Mouse (Mus musculus): ENCODE results near the gene Car10. TPM values are rescaled to one million over a fixed set of nuclear protein-coding genes. Genes with fewer than 3 reads are reported as not detected.

Gene Car10
- polyA plus RNA-seq, 1 experiment from 2014 or later = 2.0 TPM

GRCm38 (mm10) chr11:93471573-93472179 is 373.8 kb downstream of the Car10 start:
- DNase-seq (ENCODE audit: low spot score) = peak; percentile 84
- H3K4me2 ChIP-seq (ENCODE audit: low read depth, low read length) = peak overlapping the region; percentile 29
- H3K9me3 ChIP-seq (ENCODE audit: control insufficient read depth, low read length) = no peaks in the 10 kb centered on the region

GRCm38 (mm10) chr11:93484661-93485060 is 386.8 kb downstream of the Car10 start:
- H3K4me1 ChIP-seq (ENCODE audit: control insufficient read depth, insufficient read depth, low read length) = no peaks in the 10 kb centered on the region
- no peak overlapping the region for H3K4me3 ChIP-seq (ENCODE audit: low read depth, low read length)
- H3K27me3 ChIP-seq (replicated peaks; ENCODE audit: control insufficient read depth, insufficient read depth, low read length) = no peaks in the 10 kb centered on the region
- H3K36me3 ChIP-seq (ENCODE audit: control insufficient read depth, insufficient read depth, low read length) = no peaks in the 10 kb centered on the region
- DNase-seq (ENCODE audit: low spot score) (no peak), ATAC-seq (ENCODE audit: low read depth) (no peak)
- WGBS = 82% methylated on average over 4 of the region's 4 CpGs
- no peak overlapping the region for H3K9ac ChIP-seq (ENCODE audit: low read depth, low read length)
- H3K4me2 ChIP-seq (ENCODE audit: low read depth, low read length) = no peak overlapping the region
- no peak overlapping the region for H3K27ac ChIP-seq (replicated peaks; ENCODE audit: low read depth, low read length)
- H3K9me3 ChIP-seq (ENCODE audit: control insufficient read depth, low read length) = no peaks in the 10 kb centered on the region

More at GRCm38 (mm10) chr11:93471573-93472179, 373.8 kb downstream of the Car10 start:
- Histone ChIP-seq H3K27me3 (replicated peaks; ENCODE audit: control insufficient read depth, insufficient read depth, low read length) (no peaks in the 10 kb centered on the region), H3K4me3 (ENCODE audit: low read depth, low read length) (no peak overlapping the region), H3K27ac (replicated peaks; ENCODE audit: low read depth, low read length) (no peak overlapping the region), H3K9ac (ENCODE audit: low read depth, low read length) (no peak overlapping the region), H3K4me1 (ENCODE audit: control insufficient read depth, insufficient read depth, low read length) (no peaks in the 10 kb centered on the region), H3K36me3 (ENCODE audit: control insufficient read depth, insufficient read depth, low read length) (no peaks in the 10 kb centered on the region)
- 33% methylated on average over 10 of the region's 10 CpGs for WGBS
- ATAC-seq (ENCODE audit: low read depth) = peak; percentile 53

- no peak overlapping the region for H3K9ac ChIP-seq (ENCODE audit: low read depth, low read length)
- WGBS = 89% methylated on average over 1 of the region's 1 CpGs
- H3K36me3 ChIP-seq (ENCODE audit: control insufficient read depth, insufficient read depth, low read length) = no peaks in the 10 kb centered on the region
- no peak for ATAC-seq (ENCODE audit: low read depth)
- no peak overlapping the region for H3K4me2 ChIP-seq (ENCODE audit: low read depth, low read length)
- no peak overlapping the region for H3K4me3 ChIP-seq (ENCODE audit: low read depth, low read length)
- no peaks in the 10 kb centered on the region for H3K9me3 ChIP-seq (ENCODE audit: control insufficient read depth, low read length)
- no peaks in the 10 kb centered on the region for H3K27me3 ChIP-seq (replicated peaks; ENCODE audit: control insufficient read depth, insufficient read depth, low read length)
- H3K27ac ChIP-seq (replicated peaks; ENCODE audit: low read depth, low read length) = no peak overlapping the region
- no peaks in the 10 kb centered on the region for H3K4me1 ChIP-seq (ENCODE audit: control insufficient read depth, insufficient read depth, low read length)
- no peak for DNase-seq (ENCODE audit: low spot score)
These were observed 389.2 kb downstream of the Car10 start for GRCm38 (mm10) chr11:93487021-93487420.

DNA sequence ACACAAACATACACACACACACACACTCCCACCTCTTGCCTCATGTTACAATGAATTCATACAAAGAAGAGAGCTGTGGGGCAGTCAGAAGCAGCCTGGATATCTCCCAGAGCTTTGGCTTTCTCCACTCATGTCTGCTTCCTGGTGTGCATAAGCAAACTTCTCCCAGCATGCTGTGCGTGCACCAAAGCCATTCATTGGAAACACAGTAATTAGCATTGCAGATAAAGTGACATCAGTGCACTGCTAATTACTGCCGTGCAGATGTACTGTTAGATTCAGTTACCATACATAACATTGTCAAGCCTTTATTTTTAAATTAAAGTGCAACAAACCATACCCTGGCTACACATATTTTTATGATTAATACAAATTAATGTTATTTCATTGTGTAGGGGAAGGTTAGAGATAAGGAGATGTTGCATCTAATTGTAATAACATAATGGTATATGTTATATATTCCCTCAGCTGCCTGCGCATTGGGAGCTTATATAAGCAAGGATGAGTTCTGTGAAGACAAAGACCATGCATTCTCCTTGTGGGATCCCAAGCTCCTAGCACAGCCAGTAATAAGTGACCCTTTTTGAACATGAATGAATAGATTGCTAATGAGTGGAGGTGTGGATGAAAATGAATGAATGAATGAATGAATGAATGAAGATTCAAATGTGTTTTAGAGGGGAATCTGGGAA is 390.2 kb downstream of the Car10 start:
- no peaks in the 10 kb centered on the region for H3K9me3 ChIP-seq (ENCODE audit: control insufficient read depth, low read length)
- no peak overlapping the region for H3K4me3 ChIP-seq (ENCODE audit: low read depth, low read length)
- no peaks in the 10 kb centered on the region for H3K4me1 ChIP-seq (ENCODE audit: control insufficient read depth, insufficient read depth, low read length)
- WGBS = 75% methylated on average over 3 of the region's 3 CpGs
- H3K27me3 ChIP-seq (replicated peaks; ENCODE audit: control insufficient read depth, insufficient read depth, low read length) = no peaks in the 10 kb centered on the region
- no peak overlapping the region for H3K27ac ChIP-seq (replicated peaks; ENCODE audit: low read depth, low read length)
- H3K36me3 ChIP-seq (ENCODE audit: control insufficient read depth, insufficient read depth, low read length) = no peaks in the 10 kb centered on the region
- no peak for ATAC-seq (ENCODE audit: low read depth)
- no peak overlapping the region for H3K9ac ChIP-seq (ENCODE audit: low read depth, low read length)
- H3K4me2 ChIP-seq (ENCODE audit: low read depth, low read length) = no peak overlapping the region
- no peak for DNase-seq (ENCODE audit: low spot score)

- Histone ChIP-seq H3K27ac (replicated peaks; ENCODE audit: low read depth, low read length) (no peak overlapping the region), H3K27me3 (replicated peaks; ENCODE audit: control insufficient read depth, insufficient read depth, low read length) (no peaks in the 10 kb centered on the region), H3K9me3 (ENCODE audit: control insufficient read depth, low read length) (no peaks in the 10 kb centered on the region), H3K9ac (ENCODE audit: low read depth, low read length) (no peak overlapping the region), H3K4me3 (ENCODE audit: low read depth, low read length) (no peak overlapping the region), H3K4me2 (ENCODE audit: low read depth, low read length) (no peak overlapping the region), H3K4me1 (ENCODE audit: control insufficient read depth, insufficient read depth, low read length) (no peaks in the 10 kb centered on the region), H3K36me3 (ENCODE audit: control insufficient read depth, insufficient read depth, low read length) (no peaks in the 10 kb centered on the region)
- ATAC-seq (ENCODE audit: low read depth) (no peak), DNase-seq (ENCODE audit: low spot score) (no peak)
- WGBS = 80% methylated on average over 11 of the region's 11 CpGs
These were observed 392.5 kb downstream of the Car10 start for GRCm38 (mm10) chr11:93490211-93490820.

DNA sequence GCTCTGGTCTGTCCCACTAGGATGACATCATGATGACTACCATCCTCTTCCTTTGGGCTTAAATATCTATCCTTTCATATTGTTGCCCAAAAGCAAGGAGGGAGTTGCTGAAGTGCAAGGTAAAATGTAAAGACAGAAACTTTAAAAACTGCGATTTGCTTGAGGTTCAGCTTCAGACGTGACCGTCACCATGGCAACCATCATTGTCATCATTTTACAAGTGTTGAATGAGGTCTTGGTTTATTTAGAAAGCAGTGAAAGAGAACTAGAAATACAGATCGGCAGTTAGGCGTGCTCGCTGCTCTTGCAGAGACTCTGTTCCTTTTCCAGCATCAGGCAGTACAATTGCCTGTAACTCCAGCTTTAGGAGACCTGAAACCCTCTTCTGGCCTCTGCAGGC is 400.1 kb downstream of the Car10 start:
- Histone ChIP-seq H3K9ac (ENCODE audit: low read depth, low read length) (no peak overlapping the region), H3K9me3 (ENCODE audit: control insufficient read depth, low read length) (no peaks in the 10 kb centered on the region), H3K4me3 (ENCODE audit: low read depth, low read length) (no peak overlapping the region), H3K27ac (replicated peaks; ENCODE audit: low read depth, low read length) (no peak overlapping the region), H3K4me1 (ENCODE audit: control insufficient read depth, insufficient read depth, low read length) (no peaks in the 10 kb centered on the region), H3K4me2 (ENCODE audit: low read depth, low read length) (no peak overlapping the region), H3K36me3 (ENCODE audit: control insufficient read depth, insufficient read depth, low read length) (no peaks in the 10 kb centered on the region), H3K27me3 (replicated peaks; ENCODE audit: control insufficient read depth, insufficient read depth, low read length) (no peaks in the 10 kb centered on the region)
- ATAC-seq (ENCODE audit: low read depth) (no peak), DNase-seq (ENCODE audit: low spot score) (no peak)
- WGBS = 82% methylated on average over 6 of the region's 6 CpGs

DNA sequence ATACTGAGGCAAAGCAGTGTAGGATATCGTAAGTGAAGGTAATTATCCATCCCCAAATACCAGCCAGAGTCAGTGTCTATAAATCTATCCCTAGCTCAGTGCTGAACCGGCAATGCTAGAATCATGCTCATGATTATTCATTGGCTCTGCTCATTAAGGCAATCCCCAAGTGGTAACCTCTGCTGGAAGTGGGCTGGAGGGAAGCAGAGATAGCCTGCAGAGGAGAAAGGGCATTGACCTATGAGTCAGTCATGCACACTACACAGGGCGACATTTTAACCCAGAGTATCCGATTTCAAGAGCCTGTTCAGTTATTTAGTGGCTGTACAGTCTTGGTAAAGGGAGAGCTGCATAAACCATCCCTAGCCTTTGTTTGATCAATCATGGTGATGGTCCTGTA is 402.6 kb downstream of the Car10 start:
- no peak overlapping the region for H3K4me3 ChIP-seq (ENCODE audit: low read depth, low read length)
- H3K4me1 ChIP-seq (ENCODE audit: control insufficient read depth, insufficient read depth, low read length) = no peaks in the 10 kb centered on the region
- H3K9ac ChIP-seq (ENCODE audit: low read depth, low read length) = no peak overlapping the region
- no peaks in the 10 kb centered on the region for H3K9me3 ChIP-seq (ENCODE audit: control insufficient read depth, low read length)
- no peaks in the 10 kb centered on the region for H3K27me3 ChIP-seq (replicated peaks; ENCODE audit: control insufficient read depth, insufficient read depth, low read length)
- 37% methylated on average over 4 of the region's 4 CpGs for WGBS
- ATAC-seq (ENCODE audit: low read depth) = no peak
- no peak overlapping the region for H3K27ac ChIP-seq (replicated peaks; ENCODE audit: low read depth, low read length)
- no peak for DNase-seq (ENCODE audit: low spot score)
- H3K4me2 ChIP-seq (ENCODE audit: low read depth, low read length) = no peak overlapping the region
- H3K36me3 ChIP-seq (ENCODE audit: control insufficient read depth, insufficient read depth, low read length) = no peaks in the 10 kb centered on the region

GRCm38 (mm10) chr11:93501671-93502070 is 403.8 kb downstream of the Car10 start:
- 60% methylated on average over 5 of the region's 5 CpGs for whole genome bisulfite sequencing
- Histone ChIP-seq H3K36me3 (ENCODE audit: control insufficient read depth, insufficient read depth, low read length) (no peaks in the 10 kb centered on the region), H3K9ac (ENCODE audit: low read depth, low read length) (no peak overlapping the region), H3K4me3 (ENCODE audit: low read depth, low read length) (no peak overlapping the region), H3K27ac (replicated peaks; ENCODE audit: low read depth, low read length) (no peak overlapping the region), H3K27me3 (replicated peaks; ENCODE audit: control insufficient read depth, insufficient read depth, low read length) (no peaks in the 10 kb centered on the region), H3K4me1 (ENCODE audit: control insufficient read depth, insufficient read depth, low read length) (no peaks in the 10 kb centered on the region), H3K4me2 (ENCODE audit: low read depth, low read length) (no peak overlapping the region), H3K9me3 (ENCODE audit: control insufficient read depth, low read length) (no peaks in the 10 kb centered on the region)
- ATAC-seq (ENCODE audit: low read depth) (no peak), DNase-seq (ENCODE audit: low spot score) (no peak)
